Mouse (Mus musculus) bone marrow, adult 2 months (tissue): ENCODE results near the gene Nlgn1.

Experiments used
- CTCF ChIP-seq: fragments of 200-500 bp; IDR thresholded peaks from 2 replicates; pipeline ENCODE4 v1.5.1; 2011; ENCODE audit warnings: low read length, control low read depth; ENCODE audit not compliant: control insufficient read depth, insufficient read depth
- POLR2A ChIP-seq: fragments of 200-500 bp; IDR thresholded peaks from 2 replicates; pipeline ENCODE4 v1.6.1; 2011; ENCODE audit warnings: low read depth, mild to moderate bottlenecking, control low read depth, low read length, borderline replicate concordance; ENCODE audit not compliant: control insufficient read depth

GRCm38 (mm10) chr3:25456250-25456860 is 875.9 kb downstream of the Nlgn1 start:
- no peak for TF ChIP-seq CTCF
- no peak for TF ChIP-seq POLR2A
